In genomic region chr11:114367779-114368178, GRCm38 (mm10) we compare ENCODE assay signal across 27 mouse cellular contexts.
"Had no signal": no experiment of that assay in that cellular context is flagged by ENCODE, and none has a peak within 500 bp of the region (broad histone marks: within the 10 kb centered on the region; RNA-seq: fewer than 3 reads in every experiment).

No protein-coding gene starts in this region.

- H3K4me3 ChIP-seq: embryonic facial prominence, embryonic 10.5 days; embryonic facial prominence, embryonic 12.5 days; embryonic facial prominence, embryonic 13.5 days; embryonic facial prominence, embryonic 15.5 days; erythroblast, embryonic 14.5 days; forebrain, embryonic 10.5 days; forebrain, embryonic 12.5 days; forebrain, embryonic 13.5 days; forebrain, embryonic 15.5 days; gastrocnemius, adult 2 months; heart, adult 2 months had no signal

- H3K4me2 ChIP-seq: embryonic facial prominence, embryonic 12.5 days; embryonic facial prominence, embryonic 13.5 days; embryonic facial prominence, embryonic 15.5 days; forebrain, embryonic 12.5 days; forebrain, embryonic 13.5 days; forebrain, embryonic 15.5 days had no signal

- H3K4me1 ChIP-seq: embryonic facial prominence, embryonic 12.5 days; embryonic facial prominence, embryonic 15.5 days had no signal

- H3K9ac ChIP-seq: embryonic facial prominence, embryonic 12.5 days; embryonic facial prominence, embryonic 13.5 days; embryonic facial prominence, embryonic 15.5 days; forebrain, embryonic 12.5 days; forebrain, embryonic 13.5 days; forebrain, embryonic 15.5 days; forebrain, postnatal 0 days had no signal

- H3K9me3 ChIP-seq: embryonic facial prominence, embryonic 10.5 days; embryonic facial prominence, embryonic 12.5 days; embryonic facial prominence, embryonic 13.5 days; embryonic facial prominence, embryonic 15.5 days; forebrain, embryonic 10.5 days; forebrain, embryonic 12.5 days; forebrain, embryonic 13.5 days; forebrain, embryonic 15.5 days had no signal

- ATAC-seq: forebrain, embryonic 13.5 days; forebrain, embryonic 14.5 days; forebrain, embryonic 15.5 days; forebrain, embryonic 16.5 days; forebrain, postnatal 0 days had no signal

- H3K36me3 ChIP-seq: embryonic facial prominence, embryonic 10.5 days; embryonic facial prominence, embryonic 12.5 days; embryonic facial prominence, embryonic 13.5 days; embryonic facial prominence, embryonic 15.5 days; forebrain, embryonic 10.5 days; forebrain, embryonic 12.5 days; forebrain, embryonic 15.5 days had no signal

- H3K27ac ChIP-seq: embryonic facial prominence, embryonic 10.5 days; embryonic facial prominence, embryonic 12.5 days; embryonic facial prominence, embryonic 13.5 days; embryonic facial prominence, embryonic 15.5 days; forebrain, embryonic 10.5 days; forebrain, embryonic 12.5 days; forebrain, embryonic 13.5 days; forebrain, embryonic 15.5 days; gastrocnemius, adult 2 months; heart, adult 2 months had no signal

- DNase-seq: cerebellum, adult 2 months; cerebellum, adult 8-10 months; cerebellum, adult 9-10 months; cerebellum, adult 9-11 months; cerebellum, postnatal 10 days; cerebellum, postnatal 14 days; cerebellum, postnatal 25 days; cerebellum, postnatal 36 days; embryo, embryonic 11 days; forebrain, postnatal 0 days; gastrocnemius, adult 2 months; gastrocnemius, postnatal 10 days; gastrocnemius, postnatal 14 days; gastrocnemius, postnatal 25 days; gastrocnemius, postnatal 36 days; heart, adult 2 months had no signal

- H3K27me3 ChIP-seq: embryonic facial prominence, embryonic 12.5 days; embryonic facial prominence, embryonic 13.5 days; embryonic facial prominence, embryonic 15.5 days; forebrain, embryonic 12.5 days; forebrain, embryonic 15.5 days had no signal
